Mouse (Mus musculus) fat pad, adult 2 months (tissue): Measurements from ENCODE around the gene Cwh43.
"Not testable (repeated sequence)": the region's sequence is repeated elsewhere in the genome, so short reads cannot be mapped to it uniquely, and the experiment has no call there.

Experiments
- DNase-seq: peaks from one replicate; pipeline ENCODE4 v3.0.0-alpha.2; 2011; ENCODE audit warnings: low read depth, low spot score; ENCODE audit errors: extremely low read depth

Cwh43 gene

GRCm38 (mm10) chr5:73474412-73475405 lies 68.8 kb downstream of the Cwh43 start:
- DNase-seq = no peak

- DNase-seq = no peak
Observed at GRCm38 (mm10) chr5:73480700-73481099, 74.8 kb downstream of the Cwh43 start, which contains the start of gene Dcun1d4. Gene Dcun1d4, plus strand, starts transcription at chr5:73481000.

- DNase-seq = no peak
Observed at GRCm38 (mm10) chr5:73481401-73481800, 75.5 kb downstream of the Cwh43 start.

GRCm38 (mm10) chr5:73482381-73482780 lies 76.5 kb downstream of the Cwh43 start:
- DNase-seq = not testable (repeated sequence)

- no peak for DNase-seq
Observed at GRCm38 (mm10) chr5:73484016-73484615, 78.2 kb downstream of the Cwh43 start.

GRCm38 (mm10) chr5:73486451-73486850 lies 80.6 kb downstream of the Cwh43 start:
- no peak for DNase-seq

- no peak for DNase-seq
Observed at GRCm38 (mm10) chr5:73489915-73490314, 84.0 kb downstream of the Cwh43 start.

GRCm38 (mm10) chr5:73490596-73491073 lies 84.8 kb downstream of the Cwh43 start:
- DNase-seq = peak; percentile 76

GRCm38 (mm10) chr5:73491074-73491836 lies 85.4 kb downstream of the Cwh43 start:
- DNase-seq = no peak

GRCm38 (mm10) chr5:73491837-73492720 lies 86.2 kb downstream of the Cwh43 start:
- DNase-seq = no peak

- DNase-seq = no peak
Observed at GRCm38 (mm10) chr5:73497401-73497800, 91.5 kb downstream of the Cwh43 start.

- DNase-seq = no peak
Observed at GRCm38 (mm10) chr5:73498559-73498958, 92.7 kb downstream of the Cwh43 start.

GRCm38 (mm10) chr5:73500867-73501440 lies 95.1 kb downstream of the Cwh43 start:
- DNase-seq = no peak

- no peak for DNase-seq
Observed at GRCm38 (mm10) chr5:73502422-73502821, 96.5 kb downstream of the Cwh43 start.
